Mouse (Mus musculus): ENCODE measurements at regions not wholly inside any gene's neighbourhood (a gene's known extent, or its start where the extent isn't known, plus 50 kb on each side); places are given as distances from the start of the nearest gene placed in this dataset.

GRCm38 (mm10) chr9:61509591-61510191 is 137.5 kb downstream of the Tle3 start:
- TF ChIP-seq CTCF (IDR thresholded peaks at IDR 0.05; ENCODE audit: low read depth) (peak; percentile 22; the same call in 1 of the 2 replicates), EP300 (optimal IDR thresholded peaks at IDR 0.05) (no peak)

Measured in stomach, postnatal 0 days (tissue).